In genomic region chr12:76643679-76644078, GRCm38 (mm10) we compare ENCODE assay signal across 16 mouse cellular contexts.
A peak's percentile ranks its signal among the peaks of the same experiment; 100 is the strongest.
DNase-seq lines count a peak whose midpoint lies in the region; ATAC-seq lines count a peak whose summit lies in the region.
"Had no signal": no experiment of that assay in that cellular context is flagged by ENCODE, and none has a peak within 500 bp of the region (broad histone marks: within the 10 kb centered on the region; RNA-seq: fewer than 3 reads in every experiment).

No protein-coding gene starts in this region.

- H3K4me2 ChIP-seq in neural tube, embryonic 11.5 days (ENCODE audit: low read depth) = no peak overlapping the region
- H3K4me2 ChIP-seq in midbrain, embryonic 16.5 days (ENCODE audit: low read length) = no peak overlapping the region; the same call in 1 of the 2 replicates
- H3K4me2 ChIP-seq: forebrain, embryonic 12.5 days; limb, embryonic 15.5 days had no signal

- H3K9ac ChIP-seq in neural tube, embryonic 11.5 days (ENCODE audit: low read length) = no peak overlapping the region
- H3K9ac ChIP-seq in midbrain, embryonic 16.5 days (ENCODE audit: low read depth, low read length) = no peak overlapping the region; the same call in 1 of the 2 replicates
- H3K9ac ChIP-seq: forebrain, embryonic 12.5 days; limb, embryonic 15.5 days had no signal

- no peak overlapping the region for H3K4me3 ChIP-seq in neural tube, embryonic 11.5 days (ENCODE audit: low read depth, low read length)
- no peak overlapping the region for H3K4me3 ChIP-seq in midbrain, embryonic 16.5 days (ENCODE audit: low read depth, low read length)
- H3K4me3 ChIP-seq: forebrain, embryonic 12.5 days; limb, embryonic 15.5 days had no signal

- ATAC-seq in neural tube, embryonic 11.5 days (ENCODE audit: insufficient read depth, low FRiP score, low TSS enrichment) = no peak
- ATAC-seq in midbrain, embryonic 16.5 days = peak; percentile 28
- ATAC-seq: lung, postnatal 0 days had no signal

- intact Hi-C loops in heart, postnatal 36 days (cut with DNase I) = no loop called here
- intact Hi-C loops in heart, postnatal 25 days (cut with DNase I) = no loop called here

- H3K27ac ChIP-seq in neural tube, embryonic 11.5 days (ENCODE audit: low read depth, low read length) = 0 out of 2 replicates have a peak overlapping the region, but pooled peaks have one; percentile 23
- peak overlapping the region; percentile 67 for H3K27ac ChIP-seq in midbrain, embryonic 16.5 days (ENCODE audit: low read length)
- H3K27ac ChIP-seq: forebrain, embryonic 12.5 days; kidney, postnatal 0 days; limb, embryonic 15.5 days; stomach, postnatal 0 days had no signal

- no peaks in the 10 kb centered on the region for H3K36me3 ChIP-seq in neural tube, embryonic 11.5 days (ENCODE audit: control insufficient read depth, insufficient read depth, low read length)
- H3K36me3 ChIP-seq in midbrain, embryonic 16.5 days (ENCODE audit: control insufficient read depth, insufficient read depth, low read length) = no peaks in the 10 kb centered on the region
- H3K36me3 ChIP-seq: forebrain, embryonic 12.5 days; limb, embryonic 15.5 days had no signal

- no peaks in the 10 kb centered on the region for H3K27me3 ChIP-seq in neural tube, embryonic 11.5 days (ENCODE audit: control insufficient read depth, insufficient read depth, low read length)
- no peaks in the 10 kb centered on the region for H3K27me3 ChIP-seq in midbrain, embryonic 16.5 days (ENCODE audit: control insufficient read depth, insufficient read depth, low read depth, low read length)
- H3K27me3 ChIP-seq: forebrain, embryonic 12.5 days; limb, embryonic 15.5 days had no signal

- 77% methylated on average over 8 of the region's 8 CpGs for WGBS in neural tube, embryonic 11.5 days
- 53% methylated on average over 8 of the region's 8 CpGs for WGBS in midbrain, embryonic 16.5 days

- H3K9me3 ChIP-seq in neural tube, embryonic 11.5 days (ENCODE audit: control insufficient read depth, low read length) = no peaks in the 10 kb centered on the region
- no peaks in the 10 kb centered on the region for H3K9me3 ChIP-seq in midbrain, embryonic 16.5 days (replicated peaks; ENCODE audit: control insufficient read depth, low read length, poor library complexity, severe bottlenecking)
- H3K9me3 ChIP-seq: forebrain, embryonic 12.5 days; limb, embryonic 15.5 days had no signal

- peaks cover 15% of the 10 kb centered on the region for H3K4me1 ChIP-seq in neural tube, embryonic 11.5 days (ENCODE audit: control insufficient read depth, insufficient read depth, low read length)
- H3K4me1 ChIP-seq in midbrain, embryonic 16.5 days (ENCODE audit: control insufficient read depth, insufficient read depth, low read length) = peaks cover 9% of the 10 kb centered on the region

- DNase-seq in heart, adult 11 months = peak; percentile 39
- DNase-seq in heart, postnatal 36 days = no peak
- DNase-seq in neural tube, embryonic 11.5 days (ENCODE audit: low spot score) = no peak
- DNase-seq in neural tube, embryonic 10.5 days (ENCODE audit: extremely low spot score, low spot score) = no peak
- no peak for DNase-seq in spleen, adult 18-20 months
- no peak for DNase-seq in heart, postnatal 25 days (ENCODE audit: low spot score)
- DNase-seq: cerebellum, adult 8-10 months; gastrocnemius, postnatal 36 days; kidney, adult 18-20 months; right cerebral cortex, postnatal 4 days had no signal
